Mouse (Mus musculus) liver, embryonic 12.5 days (tissue): ENCODE results near the gene Acat1. TPM values are rescaled to one million over a fixed set of nuclear protein-coding genes. Genes with fewer than 3 reads are reported as not detected.

Source experiments
- ATAC-seq: fragments of 200-750 bp; cut with Nextera tagmentation; 2 replicates; pipeline ENCODE4 v1.8.0; 2017; ENCODE audit warnings: moderate number of reproducible peaks, mild to moderate bottlenecking, moderate library complexity
- H3K27ac ChIP-seq: fragments of 300-500 bp; sonication (generic); 2 replicates; pipeline ENCODE4 v1.5.1; 2016; ENCODE audit warnings: mild to moderate bottlenecking
- H3K27me3 ChIP-seq: fragments of 300-500 bp; sonication (generic); replicated peaks from 2 replicates; pipeline ENCODE4 v1.6.1; 2016; ENCODE audit warnings: mild to moderate bottlenecking, moderate library complexity
- H3K36me3 ChIP-seq: fragments of 300-500 bp; sonication (generic); 2 replicates; pipeline ENCODE4 v1.6.1; 2016; ENCODE audit warnings: mild to moderate bottlenecking, moderate library complexity
- H3K4me1 ChIP-seq: fragments of 300-500 bp; sonication (generic); 2 replicates; pipeline ENCODE4 v1.6.1; 2016
- H3K4me2 ChIP-seq: fragments of 300-500 bp; sonication (generic); 2 replicates; pipeline ENCODE4 v1.6.1; 2016; ENCODE audit warnings: mild to moderate bottlenecking, moderate library complexity
- H3K4me3 ChIP-seq: fragments of 300-500 bp; sonication (generic); 2 replicates; pipeline ENCODE4 v1.5.1; 2016; ENCODE audit warnings: mild to moderate bottlenecking, moderate library complexity
- H3K9ac ChIP-seq: fragments of 300-500 bp; sonication (generic); 2 replicates; pipeline ENCODE4 v1.6.1; 2016; ENCODE audit warnings: mild to moderate bottlenecking, moderate library complexity
- H3K9me3 ChIP-seq: fragments of 300-500 bp; sonication (generic); replicated peaks from 2 replicates; pipeline ENCODE4 v1.6.1; 2016; ENCODE audit warnings: mild to moderate bottlenecking, moderate library complexity
- WGBS: fragments of 180-500 bp; shearing (Covaris S2); methylation state at CpG from one replicate; pipeline ENCODE4 v1.1.7; 2016; ENCODE audit not compliant: insufficient replicate concordance; 5-methylcytosine and 5-hydroxymethylcytosine counted together
- polyA plus RNA-seq: library from polyadenylated mRNA; unstranded; fragments of >200 nt; fragmentation: Nextera tagmentation; extraction: Ambion mirVana; gene quantifications from 2 replicates; pipeline ENCODE4 v1.2.1, GENCODE M21; 2016

Gene Acat1
- polyA plus RNA-seq, 1 experiment from 2014 or later: 49.4 TPM

- Histone ChIP-seq H3K9me3 (no peaks in the 10 kb centered on the region), H3K36me3 (peaks cover 19% of the 10 kb centered on the region), H3K9ac (no peak overlapping the region), H3K27ac (no peak overlapping the region), H3K4me2 (no peak overlapping the region), H3K27me3 (no peaks in the 10 kb centered on the region), H3K4me3 (no peak overlapping the region), H3K4me1 (no peaks in the 10 kb centered on the region)
- no peak for ATAC-seq
- 81% methylated on average over 4 of the region's 4 CpGs for WGBS
These were observed 13.1 kb downstream of the Acat1 start for GRCm38 (mm10) chr9:53596971-53597600.

- WGBS: 14% methylated on average over 3 of the region's 3 CpGs
- Histone ChIP-seq H3K36me3 (peaks cover 30% of the 10 kb centered on the region), H3K27me3 (no peaks in the 10 kb centered on the region), H3K27ac (no peak overlapping the region), H3K9me3 (no peaks in the 10 kb centered on the region), H3K9ac (no peak overlapping the region), H3K4me2 (no peak overlapping the region), H3K4me3 (no peak overlapping the region), H3K4me1 (no peaks in the 10 kb centered on the region)
- ATAC-seq: no peak
These were observed 15.4 kb downstream of the Acat1 start for GRCm38 (mm10) chr9:53594764-53595163.

GRCm38 (mm10) chr9:53581870-53582269 lies 28.3 kb downstream of the Acat1 start:
- H3K4me3 ChIP-seq: no peak overlapping the region
- H3K4me2 ChIP-seq: no peak overlapping the region
- no peak overlapping the region for H3K27ac ChIP-seq
- no peak for ATAC-seq
- no peaks in the 10 kb centered on the region for H3K4me1 ChIP-seq
- peaks cover 86% of the 10 kb centered on the region for H3K36me3 ChIP-seq
- WGBS: 86% methylated on average over 4 of the region's 4 CpGs
- no peak overlapping the region for H3K9ac ChIP-seq
- no peaks in the 10 kb centered on the region for H3K9me3 ChIP-seq
- H3K27me3 ChIP-seq: no peaks in the 10 kb centered on the region

DNA sequence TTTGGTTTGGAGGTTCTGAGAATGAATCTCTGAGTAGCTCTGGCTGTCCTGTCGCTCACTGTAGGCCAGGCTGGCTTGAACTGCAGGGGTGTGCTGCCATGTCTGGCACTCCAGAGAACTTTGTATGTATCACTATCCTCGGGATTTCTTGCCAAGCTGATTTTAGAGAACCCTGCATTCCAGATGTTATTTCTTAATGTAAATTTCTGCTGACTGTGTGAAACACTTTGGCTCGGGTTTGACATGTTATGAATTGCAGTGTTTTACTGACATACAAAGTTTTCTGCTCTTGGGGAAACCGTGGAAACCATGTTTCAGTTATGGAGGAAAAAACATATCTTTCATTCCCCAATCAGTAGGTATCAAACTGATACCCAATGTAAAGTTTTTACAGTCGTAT lies 34.5 kb downstream of the Acat1 start:
- 80% methylated on average over 5 of the region's 5 CpGs for WGBS
- Histone ChIP-seq H3K9ac (no peak overlapping the region), H3K4me2 (no peak overlapping the region), H3K4me3 (no peak overlapping the region), H3K9me3 (no peaks in the 10 kb centered on the region), H3K27ac (no peak overlapping the region), H3K36me3 (peaks cover 74% of the 10 kb centered on the region), H3K27me3 (no peaks in the 10 kb centered on the region), H3K4me1 (peaks cover 14% of the 10 kb centered on the region; the same call in 1 of the 2 replicates)
- ATAC-seq: no peak

DNA sequence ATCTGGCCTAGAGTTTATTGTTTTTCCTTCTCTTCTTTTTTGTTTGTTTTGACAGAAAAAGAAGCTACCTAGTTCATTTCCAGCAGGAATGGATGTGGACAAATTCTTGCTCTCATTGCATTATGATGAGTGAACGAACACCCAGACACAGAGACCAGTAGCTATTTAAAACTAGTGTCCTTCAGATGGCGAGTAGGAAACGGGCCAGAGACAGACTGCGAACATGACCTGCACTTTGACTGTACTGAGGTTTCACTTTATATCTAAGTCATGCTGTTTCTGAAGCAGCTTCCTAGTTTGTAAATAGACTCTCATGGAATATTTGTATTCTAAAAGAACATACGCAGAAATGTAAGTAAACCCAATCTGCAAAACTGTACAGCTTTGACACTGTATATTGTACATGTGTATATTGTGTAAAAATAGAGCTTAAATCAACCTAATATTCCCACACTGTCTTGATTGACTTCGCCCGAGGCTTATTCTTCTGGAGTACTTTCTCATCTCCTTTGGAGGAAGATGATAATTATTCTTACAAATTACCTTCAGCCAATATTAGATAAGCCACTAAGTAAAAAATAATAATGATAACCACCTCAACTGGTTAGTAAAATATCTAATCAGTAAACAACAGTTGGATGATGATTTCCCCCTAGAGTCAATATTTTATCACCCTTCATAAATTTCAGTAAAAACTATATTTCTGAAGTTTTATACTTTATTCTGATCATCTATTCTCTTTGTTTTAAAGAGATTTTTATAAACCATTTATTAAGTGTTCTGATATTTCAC lies 37.5 kb downstream of the Acat1 start:
- peaks cover 14% of the 10 kb centered on the region; the same call in 1 of the 2 replicates for H3K4me1 ChIP-seq
- H3K4me2 ChIP-seq: no peak overlapping the region
- peaks cover 75% of the 10 kb centered on the region for H3K36me3 ChIP-seq
- H3K27me3 ChIP-seq: no peaks in the 10 kb centered on the region
- no peak overlapping the region for H3K4me3 ChIP-seq
- no peak overlapping the region for H3K27ac ChIP-seq
- H3K9ac ChIP-seq: no peak overlapping the region
- ATAC-seq: no peak
- H3K9me3 ChIP-seq: no peaks in the 10 kb centered on the region
- 76% methylated on average over 7 of the region's 7 CpGs for WGBS

DNA sequence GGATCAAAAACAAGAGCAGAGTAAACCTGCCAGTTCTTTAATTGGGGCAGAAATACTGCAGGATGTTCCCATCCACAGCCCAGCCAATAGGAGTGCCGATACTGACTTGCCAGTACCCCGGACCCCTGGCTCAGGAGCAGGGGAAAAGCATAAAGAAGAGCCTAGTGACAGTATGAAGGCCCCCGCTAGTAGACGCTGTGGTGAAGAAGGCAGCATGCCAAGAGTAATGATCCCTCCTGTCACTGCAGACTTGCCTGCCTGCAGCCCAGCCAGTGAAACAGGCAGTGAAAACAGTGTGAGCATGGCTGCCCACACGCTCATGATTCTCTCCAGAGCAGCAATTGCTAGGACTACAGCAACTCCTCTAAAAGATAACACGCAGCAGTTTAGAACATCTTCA lies 39.5 kb downstream of the Acat1 start:
- H3K27ac ChIP-seq: no peak overlapping the region
- no peaks in the 10 kb centered on the region for H3K27me3 ChIP-seq
- WGBS: 89% methylated on average over 6 of the region's 6 CpGs
- H3K4me1 ChIP-seq: peaks cover 14% of the 10 kb centered on the region; the same call in 1 of the 2 replicates
- H3K36me3 ChIP-seq: peaks cover 76% of the 10 kb centered on the region
- H3K4me2 ChIP-seq: no peak overlapping the region
- no peak overlapping the region for H3K4me3 ChIP-seq
- no peaks in the 10 kb centered on the region for H3K9me3 ChIP-seq
- ATAC-seq: no peak
- H3K9ac ChIP-seq: no peak overlapping the region

DNA sequence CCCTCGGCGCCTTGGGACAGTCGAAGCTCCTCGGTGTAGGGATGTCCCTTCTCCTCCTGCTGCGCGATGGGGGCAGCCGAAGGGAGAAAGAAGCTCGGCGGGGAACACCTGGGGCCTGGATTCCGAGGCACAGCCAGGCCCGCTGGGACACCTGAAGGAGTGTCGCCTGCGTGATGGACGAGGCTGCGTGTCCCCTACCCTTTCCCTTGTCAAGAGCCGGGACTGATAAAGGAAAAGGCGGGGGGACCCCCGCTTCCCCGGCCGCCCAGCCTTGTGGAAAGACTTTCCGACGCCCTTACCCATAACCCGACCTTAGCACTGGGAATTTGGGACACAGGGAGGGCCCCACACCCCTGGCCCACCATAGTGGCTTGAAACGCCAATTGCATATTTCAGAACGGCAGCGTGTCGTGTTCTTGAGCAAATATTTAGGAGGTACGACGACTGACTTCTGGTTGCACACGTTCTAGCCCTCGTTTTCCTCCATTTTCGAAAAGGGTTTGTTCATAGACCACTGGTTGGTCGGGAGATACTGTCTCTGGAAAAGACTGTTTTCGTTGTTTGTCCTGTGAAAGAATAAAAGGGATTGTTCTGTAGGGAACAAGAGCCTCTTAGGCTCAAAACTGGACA lies 72.7 kb downstream of the Acat1 start:
- Histone ChIP-seq H3K4me2 (peak overlapping the region; percentile 87), H3K27me3 (no peaks in the 10 kb centered on the region), H3K27ac (peak overlapping the region; percentile 92), H3K36me3 (peaks cover 21% of the 10 kb centered on the region), H3K9ac (peak overlapping the region; percentile 96), H3K4me1 (peaks cover 35% of the 10 kb centered on the region), H3K4me3 (peak overlapping the region; percentile 96), H3K9me3 (no peaks in the 10 kb centered on the region)
- no peak; the same call in 1 of the 2 replicates for ATAC-seq
- under 1% methylated on average over 31 of the region's 34 CpGs for WGBS

- peak within 1 kb of the TSS; percentile 96 for H3K9ac ChIP-seq
- H3K36me3 ChIP-seq: peaks cover 20% of the 10 kb centered on the region
- H3K9me3 ChIP-seq: no peaks in the 10 kb centered on the region
- H3K27me3 ChIP-seq: no peaks in the 10 kb centered on the region
- H3K4me2 ChIP-seq: peak within 1 kb of the TSS; percentile 87
- H3K4me1 ChIP-seq: peaks cover 35% of the 10 kb centered on the region
- WGBS: under 1% methylated on average over 69 of the region's 69 CpGs
- H3K27ac ChIP-seq: peak within 1 kb of the TSS; percentile 92
- peak within 1 kb of the TSS; percentile 96 for H3K4me3 ChIP-seq
- ATAC-seq: peak; percentile 99
These were observed 73.4 kb downstream of the Acat1 start, which contains the start of the genes Atm and Npat for GRCm38 (mm10) chr9:53536558-53537320. TSS of gene Atm (minus strand) at chr9:53536740. TSS of gene Npat (plus strand) at chr9:53537047.

DNA sequence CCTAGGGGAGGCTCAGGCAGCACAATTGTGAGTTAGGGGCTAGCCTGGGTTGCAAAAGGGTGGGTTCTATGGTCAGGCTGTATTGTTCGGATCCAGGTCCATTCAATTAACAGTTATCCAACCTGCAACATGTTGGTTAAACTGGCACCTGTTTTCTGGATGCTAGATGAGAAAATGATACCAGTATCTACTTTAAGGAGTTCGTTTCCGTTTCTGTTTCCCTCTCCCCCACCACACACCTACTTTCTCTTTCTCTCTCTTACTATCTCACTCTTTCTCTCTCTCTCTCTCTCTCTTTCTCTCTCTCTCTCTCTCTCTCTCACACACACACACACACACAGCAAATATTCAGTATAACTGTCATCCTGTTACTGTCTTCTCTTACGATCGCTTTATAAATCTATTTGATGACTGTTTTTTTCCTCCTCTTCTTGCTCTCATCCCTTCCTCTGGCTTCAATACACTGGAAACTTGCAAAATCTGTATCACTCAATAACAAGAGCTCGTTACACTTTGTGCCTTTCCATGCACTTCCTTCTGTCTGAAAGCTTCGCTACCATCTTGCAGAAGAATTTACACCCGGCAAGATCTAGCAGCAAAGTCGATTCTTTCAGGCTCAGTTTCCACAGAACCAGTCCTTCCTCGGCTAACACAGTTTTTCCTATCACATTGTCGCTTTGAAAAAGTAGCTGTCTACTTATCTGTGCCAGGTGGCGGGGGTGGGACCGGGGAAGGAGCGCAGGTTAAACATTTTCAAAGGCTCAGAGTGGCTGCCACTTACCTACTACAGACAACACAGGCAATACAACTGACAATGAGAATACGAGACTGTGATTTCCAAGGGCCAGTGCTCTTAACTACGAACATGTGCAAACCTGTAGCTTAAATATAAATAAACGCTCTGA lies 74.5 kb downstream of the Acat1 start:
- 11% methylated on average over 17 of the region's 17 CpGs for WGBS
- Histone ChIP-seq H3K27ac (peak overlapping the region; percentile 89), H3K4me3 (peak overlapping the region; percentile 96), H3K4me2 (peak overlapping the region; percentile 87), H3K27me3 (no peaks in the 10 kb centered on the region), H3K9me3 (no peaks in the 10 kb centered on the region), H3K36me3 (peaks cover 26% of the 10 kb centered on the region), H3K9ac (peak overlapping the region; percentile 77), H3K4me1 (peaks cover 35% of the 10 kb centered on the region)
- no peak for ATAC-seq
